Mouse (Mus musculus) kidney, embryonic 16.5 days (tissue): ENCODE data around the gene Tsen2. TPM values are rescaled to one million over a fixed set of nuclear protein-coding genes. Genes with fewer than 3 reads are reported as not detected.

Experiments
- ATAC-seq: fragments of 200-750 bp; cut with Nextera tagmentation; 2 replicates; pipeline ENCODE4 v1.8.0; 2017; ENCODE audit warnings: moderate TSS enrichment; ENCODE audit not compliant: low FRiP score, low TSS enrichment
- H3K27ac ChIP-seq: fragments of 300-500 bp; sonication (generic); 2 replicates; pipeline ENCODE4 v1.5.1; 2014; ENCODE audit warnings: low read length
- H3K27me3 ChIP-seq: fragments of 300-500 bp; sonication (generic); 2 replicates; pipeline ENCODE4 v1.6.1; 2014; ENCODE audit warnings: low read length, control low read depth, mixed read lengths; ENCODE audit not compliant: insufficient read depth
- H3K36me3 ChIP-seq: fragments of 300-500 bp; sonication (generic); 2 replicates; pipeline ENCODE4 v1.6.1; 2014; ENCODE audit warnings: low read length, control low read depth, mixed read lengths; ENCODE audit not compliant: insufficient read depth
- H3K4me1 ChIP-seq: fragments of 300-500 bp; sonication (generic); 2 replicates; pipeline ENCODE4 v1.6.1; 2014; ENCODE audit warnings: low read length, control low read depth, mixed read lengths; ENCODE audit not compliant: insufficient read depth
- H3K4me2 ChIP-seq: fragments of 300-500 bp; sonication (generic); replicated peaks from 2 replicates; pipeline ENCODE4 v1.6.1; 2014; ENCODE audit warnings: low read depth, low read length
- H3K4me3 ChIP-seq: fragments of 300-500 bp; sonication (generic); 2 replicates; pipeline ENCODE4 v1.5.1; 2014; ENCODE audit warnings: mild to moderate bottlenecking, low read length
- H3K9ac ChIP-seq: fragments of 300-500 bp; sonication (generic); replicated peaks from 2 replicates; pipeline ENCODE4 v1.6.1; 2014; ENCODE audit warnings: low read length
- H3K9me3 ChIP-seq: fragments of 300-500 bp; sonication (generic); 2 replicates; pipeline ENCODE4 v1.6.1; 2016; ENCODE audit warnings: low read length, control low read depth
- WGBS: fragments of 180-500 bp; shearing (Covaris S2); extraction: QIAGEN DNeasy Blood & Tissue Kit; methylation state at CpG from one replicate; pipeline ENCODE4 v1.1.7; 2014; 5-methylcytosine and 5-hydroxymethylcytosine counted together
- polyA plus RNA-seq: library from polyadenylated mRNA; unstranded; fragments of >200 nt; fragmentation: Nextera tagmentation; extraction: Ambion mirVana; gene quantifications from 2 replicates; pipeline ENCODE4 v1.2.1, GENCODE M21; 2015

Tsen2 gene
- polyA plus RNA-seq, 1 experiment from 2014 or later = 35.2 TPM

DNA sequence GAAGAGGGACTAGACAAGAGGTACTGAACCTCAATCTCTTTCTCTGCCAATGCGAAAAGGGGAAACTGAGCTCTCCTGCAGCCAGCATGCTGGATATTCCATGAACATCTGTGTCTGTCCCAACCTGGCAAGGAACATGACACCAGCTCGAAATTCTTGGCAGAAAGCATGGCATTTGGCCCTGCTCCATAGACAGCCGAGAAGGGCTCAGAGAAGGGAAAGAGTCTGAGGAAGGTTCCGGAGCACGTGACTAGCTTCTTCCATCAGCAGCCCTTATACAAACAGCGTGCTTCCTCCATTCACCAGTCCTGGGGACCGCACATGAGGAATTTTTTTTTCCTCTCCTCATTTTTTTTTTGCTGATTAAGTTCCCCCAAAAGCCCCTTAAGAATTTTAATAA, 9.8 kb upstream of the Tsen2 start:
- Histone ChIP-seq H3K4me3 (no peak overlapping the region), H3K4me2 (no peak overlapping the region), H3K9me3 (no peaks in the 10 kb centered on the region), H3K9ac (no peak overlapping the region), H3K27me3 (no peaks in the 10 kb centered on the region), H3K36me3 (no peaks in the 10 kb centered on the region), H3K4me1 (0 out of 2 replicates have a peak, but pooled peaks cover 2% of the 10 kb centered on the region), H3K27ac (no peak overlapping the region)
- WGBS = 60% methylated on average over 7 of the region's 7 CpGs
- ATAC-seq = no peak

- no peak overlapping the region for H3K4me3 ChIP-seq
- ATAC-seq = no peak
- H3K4me1 ChIP-seq = 0 out of 2 replicates have a peak, but pooled peaks cover 2% of the 10 kb centered on the region
- no peak overlapping the region for H3K4me2 ChIP-seq
- H3K36me3 ChIP-seq = no peaks in the 10 kb centered on the region
- WGBS = 89% methylated on average over 4 of the region's 4 CpGs
- H3K9ac ChIP-seq = no peak overlapping the region
- no peaks in the 10 kb centered on the region for H3K27me3 ChIP-seq
- H3K27ac ChIP-seq = no peak overlapping the region
- no peaks in the 10 kb centered on the region for H3K9me3 ChIP-seq
Measured at GRCm38 (mm10) chr6:115536169-115536568, 8.3 kb upstream of the Tsen2 start.

DNA sequence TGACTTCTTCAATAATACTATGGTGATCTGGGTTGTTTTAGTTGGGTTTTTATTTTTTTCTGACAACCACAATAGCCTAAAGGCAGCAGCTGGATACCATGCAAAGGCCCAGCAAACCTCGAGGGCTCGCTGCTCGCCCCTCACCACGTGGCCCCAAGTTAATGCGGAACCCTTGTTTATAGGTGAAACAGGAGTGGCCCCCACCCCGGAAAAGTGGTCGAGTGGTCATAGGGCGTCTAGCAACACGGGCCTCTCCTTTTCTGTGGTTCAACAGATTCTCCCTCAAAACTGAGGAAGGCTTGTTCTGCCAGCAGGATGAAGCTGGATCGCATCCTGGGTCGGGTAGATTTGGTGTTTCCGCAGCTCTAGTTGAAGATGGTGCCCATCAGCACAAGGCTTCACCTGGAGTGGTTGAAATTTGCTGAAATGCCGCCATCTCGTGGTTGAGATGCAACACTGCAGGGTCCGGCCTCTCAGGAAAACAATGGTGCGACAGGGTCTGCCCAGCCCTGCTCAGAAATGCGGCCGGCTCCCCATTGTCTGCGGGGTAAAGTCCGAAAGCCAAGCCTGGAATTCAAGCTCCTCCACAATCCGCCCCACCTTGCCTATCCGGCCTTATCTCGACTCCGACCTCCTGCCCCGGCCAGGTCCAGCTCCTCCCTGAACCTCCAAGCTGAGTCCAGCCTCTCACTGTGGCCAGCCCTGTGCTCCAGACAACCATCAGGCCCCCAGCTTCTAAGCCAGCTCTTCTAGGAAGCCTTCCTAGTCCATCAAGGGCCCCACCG, 5.6 kb upstream of the Tsen2 start:
- H3K36me3 ChIP-seq = no peaks in the 10 kb centered on the region
- peak overlapping the region; percentile 36 for H3K4me3 ChIP-seq
- peak overlapping the region; percentile 58 for H3K4me2 ChIP-seq
- H3K4me1 ChIP-seq = peaks cover 10% of the 10 kb centered on the region; the same call in 1 of the 2 replicates
- ATAC-seq = peak; percentile 78
- H3K27ac ChIP-seq = no peak overlapping the region
- H3K9me3 ChIP-seq = no peaks in the 10 kb centered on the region
- WGBS = 18% methylated on average over 26 of the region's 26 CpGs
- no peaks in the 10 kb centered on the region for H3K27me3 ChIP-seq
- H3K9ac ChIP-seq = peak overlapping the region; percentile 76

- H3K27me3 ChIP-seq = no peaks in the 10 kb centered on the region
- peak overlapping the region; percentile 58; the same call in 1 of the 2 replicates for H3K27ac ChIP-seq
- WGBS = 48% methylated on average over 6 of the region's 6 CpGs
- no peak for ATAC-seq
- H3K4me2 ChIP-seq = no peak overlapping the region
- no peaks in the 10 kb centered on the region for H3K36me3 ChIP-seq
- peaks cover 13% of the 10 kb centered on the region for H3K4me1 ChIP-seq
- peak overlapping the region; percentile 24 for H3K9ac ChIP-seq
- H3K4me3 ChIP-seq = no peak overlapping the region
- no peaks in the 10 kb centered on the region for H3K9me3 ChIP-seq
Measured at GRCm38 (mm10) chr6:115541676-115542275, 2.7 kb upstream of the Tsen2 start.

GRCm38 (mm10) chr6:115542341-115542740, 2.1 kb upstream of the Tsen2 start:
- no peak overlapping the region for H3K4me2 ChIP-seq
- H3K4me1 ChIP-seq = peaks cover 13% of the 10 kb centered on the region
- no peaks in the 10 kb centered on the region for H3K27me3 ChIP-seq
- H3K4me3 ChIP-seq = no peak overlapping the region
- H3K36me3 ChIP-seq = no peaks in the 10 kb centered on the region
- H3K9me3 ChIP-seq = no peaks in the 10 kb centered on the region
- 82% methylated on average over 3 of the region's 3 CpGs for WGBS
- ATAC-seq = no peak
- H3K9ac ChIP-seq = no peak overlapping the region
- no peak overlapping the region for H3K27ac ChIP-seq

DNA sequence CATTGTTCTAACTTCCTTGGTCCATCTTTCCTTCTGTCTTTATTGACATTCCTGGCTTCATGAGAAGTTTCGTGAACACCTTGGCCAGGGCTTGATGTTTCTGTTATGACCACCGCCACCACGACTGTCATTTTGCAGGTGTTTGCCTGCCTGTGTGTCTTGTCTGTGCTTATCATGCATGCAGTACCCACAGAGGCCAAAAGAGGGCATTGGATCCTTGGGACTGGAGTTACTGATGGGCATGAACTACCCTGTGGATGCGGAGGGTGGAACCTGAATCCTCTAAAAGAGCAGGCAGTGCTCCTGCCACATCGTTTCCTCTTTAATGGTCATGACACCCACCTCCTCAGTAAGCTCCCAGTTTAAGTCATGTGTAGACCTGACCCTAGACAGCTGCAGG, 1.8 kb downstream of the Tsen2 start:
- no peak overlapping the region for H3K4me2 ChIP-seq
- H3K36me3 ChIP-seq = peaks cover 18% of the 10 kb centered on the region
- H3K9me3 ChIP-seq = no peaks in the 10 kb centered on the region
- 79% methylated on average over 5 of the region's 5 CpGs for WGBS
- H3K9ac ChIP-seq = no peak overlapping the region
- H3K27me3 ChIP-seq = no peaks in the 10 kb centered on the region
- no peak for ATAC-seq
- H3K4me1 ChIP-seq = peaks cover 11% of the 10 kb centered on the region
- H3K4me3 ChIP-seq = no peak overlapping the region
- H3K27ac ChIP-seq = no peak overlapping the region

DNA sequence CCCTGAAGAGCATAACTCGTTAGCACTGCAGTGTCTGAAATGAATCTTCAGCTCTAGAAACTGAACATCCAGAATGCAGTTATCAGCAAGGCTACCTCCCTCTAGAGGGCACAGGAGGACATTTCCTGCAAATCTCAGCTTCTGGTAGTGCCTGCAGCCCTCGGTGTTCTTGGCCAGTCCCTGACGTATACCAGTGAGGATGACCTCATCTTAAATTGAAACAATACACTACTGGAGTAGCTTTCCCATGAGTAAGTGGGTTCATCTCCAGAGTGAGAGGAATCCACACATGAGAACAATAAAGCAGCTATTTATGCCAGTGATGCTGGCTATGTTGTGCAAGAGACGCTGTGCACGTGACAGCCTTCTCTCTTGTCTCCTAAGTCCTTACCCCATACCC, 11.0 kb downstream of the Tsen2 start:
- Histone ChIP-seq H3K4me2 (no peak overlapping the region), H3K9me3 (no peaks in the 10 kb centered on the region), H3K36me3 (peaks cover 35% of the 10 kb centered on the region), H3K4me3 (no peak overlapping the region), H3K9ac (no peak overlapping the region), H3K27ac (no peak overlapping the region), H3K27me3 (no peaks in the 10 kb centered on the region), H3K4me1 (0 out of 2 replicates have a peak, but pooled peaks cover 4% of the 10 kb centered on the region)
- no peak for ATAC-seq
- WGBS = 79% methylated on average over 5 of the region's 5 CpGs

DNA sequence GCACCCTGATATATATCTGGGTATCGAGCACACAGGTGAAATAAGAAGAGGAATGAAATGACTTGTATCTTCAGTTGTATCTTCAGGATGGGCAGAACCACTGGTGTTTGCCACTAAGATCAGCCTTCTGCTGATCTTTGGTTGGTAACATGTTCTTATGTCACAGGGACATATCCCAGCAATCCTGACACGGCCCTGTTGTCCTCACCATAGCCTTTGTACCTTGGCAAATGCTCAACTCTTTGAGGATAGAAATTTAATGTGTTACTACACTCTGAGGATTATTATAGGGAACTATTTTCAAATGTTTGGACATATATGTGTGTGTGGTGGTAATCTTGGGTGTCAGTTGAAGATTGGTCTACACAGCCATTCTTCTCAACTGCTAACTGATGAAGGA, 13.7 kb downstream of the Tsen2 start:
- Histone ChIP-seq H3K4me2 (no peak overlapping the region), H3K27ac (no peak overlapping the region), H3K4me1 (0 out of 2 replicates have a peak, but pooled peaks cover 4% of the 10 kb centered on the region), H3K9me3 (no peaks in the 10 kb centered on the region), H3K4me3 (no peak overlapping the region), H3K27me3 (no peaks in the 10 kb centered on the region), H3K9ac (no peak overlapping the region), H3K36me3 (peaks cover 34% of the 10 kb centered on the region)
- ATAC-seq = no peak
- 91% methylated on average over 2 of the region's 2 CpGs for WGBS

DNA sequence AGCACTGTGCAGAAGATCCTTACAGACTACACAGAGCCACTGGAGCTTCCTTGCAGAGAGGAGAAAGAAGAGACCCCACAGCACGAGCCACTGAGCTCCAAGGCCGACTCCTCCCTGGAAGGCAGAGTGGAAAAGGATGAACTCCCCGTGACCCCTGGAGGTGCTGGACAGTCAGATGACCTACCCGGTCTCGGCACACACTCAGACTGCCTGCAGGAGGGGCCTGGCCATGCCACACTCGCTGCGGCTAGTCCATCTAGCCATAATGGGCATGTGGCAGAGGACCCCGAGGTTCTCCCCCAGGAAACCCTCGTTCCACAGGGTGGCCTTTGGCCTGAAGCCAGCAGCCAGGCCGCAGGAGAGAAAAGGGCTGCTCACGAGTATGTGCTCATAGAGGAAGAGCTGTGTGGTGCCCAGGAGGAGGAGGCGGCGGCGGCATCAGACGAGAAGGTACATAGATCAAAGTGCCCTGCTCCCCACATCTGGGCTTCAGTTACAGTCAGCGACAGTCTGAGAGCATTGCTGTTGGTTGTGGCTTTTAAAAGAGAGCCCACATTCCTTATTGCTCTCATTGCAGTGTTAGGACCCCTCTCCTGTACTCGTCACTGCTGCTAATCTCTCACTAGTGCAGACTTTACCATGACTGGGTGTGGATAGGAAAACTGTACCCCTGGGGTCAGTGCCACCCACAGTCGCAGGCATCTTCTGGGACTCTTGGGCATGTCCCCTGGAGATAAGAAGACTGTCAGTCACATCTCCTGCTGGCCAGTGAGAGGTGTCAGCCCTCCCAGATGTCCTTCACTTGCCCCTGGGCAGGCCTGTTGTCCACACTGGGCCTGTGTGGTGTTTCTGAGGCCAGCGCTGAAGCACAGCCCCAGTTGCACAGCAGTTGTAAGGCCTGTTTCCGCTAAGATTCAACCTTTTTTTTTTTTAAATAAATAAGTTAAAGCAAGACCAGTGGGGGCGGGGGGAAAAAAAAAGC, 15.5 kb downstream of the Tsen2 start:
- H3K27ac ChIP-seq = no peak overlapping the region
- peaks cover 27% of the 10 kb centered on the region for H3K36me3 ChIP-seq
- no peaks in the 10 kb centered on the region for H3K27me3 ChIP-seq
- H3K9ac ChIP-seq = no peak overlapping the region
- no peak overlapping the region for H3K4me2 ChIP-seq
- 0 out of 2 replicates have a peak, but pooled peaks cover 4% of the 10 kb centered on the region for H3K4me1 ChIP-seq
- peak; percentile 85 for ATAC-seq
- 42% methylated on average over 21 of the region's 21 CpGs for WGBS
- H3K4me3 ChIP-seq = no peak overlapping the region
- no peaks in the 10 kb centered on the region for H3K9me3 ChIP-seq
